Mouse (Mus musculus): Measurements from ENCODE around the gene Itga10. TPM values are rescaled to one million over a fixed set of nuclear protein-coding genes. Genes with fewer than 3 reads are reported as not detected.

Itga10 gene
- total and polyA plus RNA-seq, 3 experiments = 0.36 to 1.2 (median 1.0) TPM

DNA sequence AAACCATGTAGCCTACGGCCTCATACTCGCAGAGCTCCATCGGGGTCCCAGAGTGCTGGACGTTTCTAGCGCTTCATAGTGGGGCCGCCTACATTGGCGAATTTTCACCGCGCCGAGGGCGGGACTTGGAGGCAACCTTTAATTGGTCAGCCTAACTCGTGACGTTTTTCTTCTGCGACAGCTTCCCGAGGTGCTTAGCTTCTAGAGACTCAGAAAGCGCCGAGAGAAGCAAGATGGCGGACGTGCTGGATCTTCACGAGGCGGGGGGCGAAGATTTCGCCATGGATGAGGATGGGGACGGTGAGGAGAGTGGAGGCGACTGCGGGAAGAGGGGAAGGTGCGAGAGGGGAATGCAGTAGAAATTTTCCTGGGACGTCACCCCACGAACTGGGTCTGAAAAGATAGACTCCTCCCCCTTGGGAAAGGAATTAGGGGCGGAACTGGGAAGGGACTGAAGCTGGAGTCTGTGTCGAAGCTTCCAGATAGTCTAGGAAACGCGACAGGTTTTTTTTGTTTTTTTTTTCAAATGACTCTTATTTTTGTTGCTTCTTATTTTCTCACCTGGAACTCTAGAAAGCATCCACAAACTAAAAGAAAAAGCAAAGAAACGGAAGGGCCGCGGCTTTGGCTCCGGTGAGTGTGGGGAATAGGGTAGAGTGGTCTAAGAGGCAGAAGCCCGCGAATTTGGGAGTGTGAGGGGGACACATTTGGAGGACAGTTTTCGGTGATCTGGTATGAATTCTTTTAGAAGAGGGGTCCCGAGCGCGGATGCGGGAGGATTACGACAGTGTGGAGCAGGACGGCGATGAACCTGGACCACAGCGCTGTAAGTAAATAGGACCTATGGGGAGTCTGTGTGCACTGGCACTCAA lies 15.4 kb upstream of the Itga10 start, which contains the start of gene Rbm8a (continued):
- TF ChIP-seq RCOR1 (conservative IDR thresholded peaks at IDR 0.05; ENCODE audit: low read depth, low read length) (no peak), GABPA (IDR thresholded peaks at IDR 0.05; ENCODE audit: insufficient replicate concordance, low read depth, low read length) (peak; percentile 11; the same call in 1 of the 2 replicates), ZMIZ1 (IDR thresholded peaks at IDR 0.05; ENCODE audit: low read depth, low read length) (peak; percentile 90), JUN (IDR thresholded peaks at IDR 0.05; ENCODE audit: insufficient read depth, low read depth, low read length) (no peak), USF2 (conservative IDR thresholded peaks at IDR 0.05; ENCODE audit: low read depth, low read length) (no peak), EP300 (IDR thresholded peaks at IDR 0.05; ENCODE audit: low read length) (no peak; the same call in 1 of the 2 replicates), USF1 (IDR thresholded peaks at IDR 0.05; ENCODE audit: low read depth, low read length) (no peak), MAZ (IDR thresholded peaks at IDR 0.05; ENCODE audit: low read depth, low read length) (no peak), JUND (conservative IDR thresholded peaks at IDR 0.05; ENCODE audit: low read depth, low read length) (no peak), ZC3H11A (IDR thresholded peaks at IDR 0.05; ENCODE audit: low read depth, low read length) (no peak), PAX5 (IDR thresholded peaks at IDR 0.05; ENCODE audit: low read length) (no peak), ZKSCAN1 (IDR thresholded peaks at IDR 0.05; ENCODE audit: borderline replicate concordance, low read depth, low read length) (no peak), BHLHE40 (IDR thresholded peaks at IDR 0.05; ENCODE audit: low read depth, low read length) (no peak)

DNA sequence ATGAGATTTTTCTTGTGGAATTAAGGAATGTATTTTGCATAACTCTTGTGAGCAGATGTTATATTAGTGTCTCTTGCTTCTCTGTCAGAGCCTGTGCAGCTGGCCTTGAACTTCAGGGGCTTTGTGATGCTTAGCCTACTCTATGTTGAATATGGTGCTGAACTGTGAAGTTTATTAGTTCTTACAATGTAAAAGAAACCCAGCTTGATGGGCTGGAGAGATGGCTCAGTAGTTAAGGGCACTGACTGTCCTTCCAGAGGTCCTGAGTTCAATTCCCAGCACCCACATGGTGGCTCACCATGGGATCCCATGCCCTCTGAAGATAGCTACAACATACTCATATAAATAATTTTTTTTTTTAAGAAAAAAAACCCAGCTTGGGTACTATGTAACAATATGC lies 13.3 kb upstream of the Itga10 start:
- no peak overlapping the region for H3K4me2 ChIP-seq (ENCODE audit: insufficient read depth, low read depth, poor library complexity, severe bottlenecking)
- no peaks in the 10 kb centered on the region for H3K9me3 ChIP-seq (replicated peaks; ENCODE audit: low read length)
- peaks cover 22% of the 10 kb centered on the region for H3K79me2 ChIP-seq (replicated peaks; ENCODE audit: control insufficient read depth, extremely low read depth, insufficient read depth, poor library complexity, severe bottlenecking)
- H3K4me3 ChIP-seq (replicated peaks in 1 of 3; ENCODE audit: low read depth in 2 of 3, low read length in 2 of 3, poor library complexity in 1 of 3) = no peak overlapping the region
- no peak overlapping the region for H3K27ac ChIP-seq (ENCODE audit: insufficient read depth, low read depth)
- dilution Hi-C loops (cut with MboI; ENCODE audit: extremely low pct_ligation_motif_present, extremely low pct_unique_long_range_greater_than_20kb, low sequenced_read_pairs) = no loop called here
- no peak for TF ChIP-seq SMC3 (IDR thresholded peaks at IDR 0.05; ENCODE audit: low read depth, low read length)
- no peak for TF ChIP-seq UBTF (IDR thresholded peaks at IDR 0.05; ENCODE audit: low read depth, low read length)
- TF ChIP-seq JUND (conservative IDR thresholded peaks at IDR 0.05; ENCODE audit: low read depth, low read length) = no peak
- TF ChIP-seq TBP (conservative IDR thresholded peaks at IDR 0.05; ENCODE audit: low read depth, low read length) = no peak
- no peak for TF ChIP-seq MXI1 (IDR thresholded peaks at IDR 0.05; ENCODE audit: low read depth, low read length)
- no peak for TF ChIP-seq E2F4 (IDR thresholded peaks at IDR 0.05; ENCODE audit: insufficient replicate concordance, low read depth, low read length)
- no peak for DNase-seq (ENCODE audit: extremely low read depth)
- no peak overlapping the region for H3K9ac ChIP-seq (ENCODE audit: insufficient read depth, low read depth)
- no peaks in the 10 kb centered on the region for H3K27me3 ChIP-seq (replicated peaks)
- peaks cover 17 to 35% of the 10 kb centered on the region in 2 experiments for H3K36me3 ChIP-seq (replicated peaks in 1 of 2; ENCODE audit: control insufficient read depth in 1 of 2, insufficient read depth in 1 of 2, low read length in 1 of 2)
- peaks cover 5 to 36% of the 10 kb centered on the region in 2 experiments for H3K4me1 ChIP-seq (ENCODE audit: control insufficient read depth in 1 of 2, insufficient read depth in 2 of 2)
- in situ Hi-C loops (cut with MboI; ENCODE audit: low pct_ligation_motif_present, low pct_unique_long_range_greater_than_20kb, low sequenced_read_pairs) = loop anchor here (5.0 kb wide), 1 partner anchor 40 kb away; the partner anchor contains the start of gene Polr3gl

All from CH12.LX (cell line).